Mouse (Mus musculus) thymus, adult 2 months (tissue): ENCODE data around the gene Bcap31.

ENCODE experiments used
- CTCF ChIP-seq: fragments of 200-500 bp; IDR thresholded peaks from 2 replicates; pipeline ENCODE4 v1.5.1; 2012; ENCODE audit warnings: mild to moderate bottlenecking, control low read depth, low read length, moderate library complexity, borderline replicate concordance; ENCODE audit not compliant: control insufficient read depth, poor library complexity, insufficient read depth; ENCODE audit errors: extremely low read depth
- POLR2A ChIP-seq: fragments of 200-500 bp; IDR thresholded peaks from 2 replicates; pipeline ENCODE4 v1.6.1; 2012; ENCODE audit warnings: mild to moderate bottlenecking, low read length, control low read depth, moderate library complexity; ENCODE audit not compliant: control insufficient read depth, poor library complexity, insufficient read depth; ENCODE audit errors: extremely low read depth

GRCm38 (mm10) chrX:73639255-73639675, 76.7 kb downstream of the Bcap31 start, which contains the start of gene Dusp9:
- TF ChIP-seq POLR2A, result no peak
- TF ChIP-seq CTCF, result no peak
